Mouse (Mus musculus) CH12.LX (cell line): ENCODE results near the gene Cldn10. TPM values are rescaled to one million over a fixed set of nuclear protein-coding genes. Genes with fewer than 3 reads are reported as not detected.

Source experiments
- DNase-seq: peaks from one replicate; pipeline ENCODE4 v3.0.0-alpha.2; 2013; ENCODE audit errors: extremely low read depth
- H3K27ac ChIP-seq: 2 replicates; pipeline ENCODE4 v1.5.1; 2012; ENCODE audit warnings: low read depth, mild to moderate bottlenecking, control low read depth, moderate library complexity; ENCODE audit not compliant: insufficient read depth
- H3K27me3 ChIP-seq: replicated peaks from 2 replicates; pipeline ENCODE3; 2012; ENCODE audit warnings: inconsistent platforms
- H3K36me3 ChIP-seq, 2 experiments: replicated peaks in 1 of 2; 2 replicates each; pipeline versions ENCODE3 to v1.6.1; 2012; ENCODE audit warnings: inconsistent platforms in 1 of 2, low read length in 1 of 2, mild to moderate bottlenecking in 1 of 2, mixed read lengths in 1 of 2, moderate library complexity in 1 of 2; ENCODE audit not compliant: control insufficient read depth in 1 of 2, insufficient read depth in 1 of 2
- H3K4me1 ChIP-seq, 2 experiments: 2 replicates each; pipeline ENCODE4 v1.6.1; 2012; ENCODE audit warnings: inconsistent platforms in 1 of 2, moderate library complexity in 1 of 2; ENCODE audit not compliant: insufficient read depth in 2 of 2, control insufficient read depth in 1 of 2
- H3K4me2 ChIP-seq: 2 replicates; pipeline ENCODE4 v1.6.1; 2012; ENCODE audit warnings: low read depth, mild to moderate bottlenecking, control low read depth; ENCODE audit not compliant: poor library complexity, insufficient read depth, severe bottlenecking
- H3K4me3 ChIP-seq, 3 experiments: fragments of 150-350 bp in 1 of 3; sonication (generic) in 1 of 3; replicated peaks in 1 of 3; 2 replicates each; pipeline versions ENCODE3 to v1.5.1; 2011 to 2012; ENCODE audit warnings: low read depth in 2 of 3, low read length in 2 of 3, mild to moderate bottlenecking in 2 of 3, moderate library complexity in 2 of 3, control low read depth in 1 of 3, improper control_type of control experiment in 1 of 3, inconsistent platforms in 1 of 3, mixed read lengths in 1 of 3; ENCODE audit not compliant: poor library complexity in 1 of 3
- H3K79me2 ChIP-seq: replicated peaks from 2 replicates; pipeline ENCODE4 v1.6.1; 2012; ENCODE audit warnings: mild to moderate bottlenecking, moderate library complexity; ENCODE audit not compliant: control insufficient read depth, poor library complexity, insufficient read depth, severe bottlenecking; ENCODE audit errors: extremely low read depth
- H3K9ac ChIP-seq: 2 replicates; pipeline ENCODE4 v1.6.1; 2012; ENCODE audit warnings: low read depth, mild to moderate bottlenecking, control low read depth, moderate library complexity; ENCODE audit not compliant: insufficient read depth
- H3K9me3 ChIP-seq: replicated peaks from 2 replicates; pipeline ENCODE3; 2012; ENCODE audit warnings: low read length, inconsistent platforms, mixed read lengths
- BHLHE40 ChIP-seq: IDR thresholded peaks from 2 replicates; pipeline ENCODE4 v1.6.1; 2011; ENCODE audit warnings: mild to moderate bottlenecking, low read depth, low read length, improper control_type of control experiment
- CHD2 ChIP-seq: IDR thresholded peaks from 2 replicates; pipeline ENCODE4 v1.6.1; 2011; ENCODE audit warnings: low read length, improper control_type of control experiment
- CTCF ChIP-seq, 2 experiments: IDR thresholded peaks in 1 of 2; conservative IDR thresholded peaks in 1 of 2; 2 replicates each; pipeline ENCODE4 v1.5.1; 2011 to 2012; ENCODE audit warnings: low read depth in 2 of 2, low read length in 2 of 2, improper control_type of control experiment in 1 of 2, inconsistent platforms in 1 of 2, mild to moderate bottlenecking in 1 of 2, moderate library complexity in 1 of 2
- E2F4 ChIP-seq: IDR thresholded peaks from 2 replicates; pipeline ENCODE4 v1.6.1; 2011; ENCODE audit warnings: low read depth, low read length, improper control_type of control experiment; ENCODE audit not compliant: insufficient replicate concordance
- GABPA ChIP-seq: IDR thresholded peaks from 2 replicates; pipeline ENCODE4 v1.6.1; 2012; ENCODE audit warnings: low read depth, low read length, improper control_type of control experiment, inconsistent platforms; ENCODE audit not compliant: insufficient replicate concordance
- JUN ChIP-seq: IDR thresholded peaks from 2 replicates; pipeline ENCODE4 v1.6.1; 2011; ENCODE audit warnings: low read depth, mild to moderate bottlenecking, low read length, improper control_type of control experiment, moderate library complexity; ENCODE audit not compliant: insufficient read depth
- JUND ChIP-seq: conservative IDR thresholded peaks from 2 replicates; pipeline ENCODE4 v1.6.1; 2011; ENCODE audit warnings: low read depth, low read length, improper control_type of control experiment
- KAT2A ChIP-seq: IDR thresholded peaks from 2 replicates; pipeline ENCODE4 v1.6.1; 2012; ENCODE audit warnings: low read length, improper control_type of control experiment, inconsistent platforms; ENCODE audit not compliant: insufficient replicate concordance
- MAFK ChIP-seq: IDR thresholded peaks from 2 replicates; pipeline ENCODE4 v1.6.1; 2011; ENCODE audit warnings: low read length, improper control_type of control experiment; ENCODE audit not compliant: insufficient replicate concordance
- MAZ ChIP-seq: IDR thresholded peaks from 2 replicates; pipeline ENCODE4 v1.6.1; 2012; ENCODE audit warnings: low read depth, mild to moderate bottlenecking, inconsistent platforms, low read length, improper control_type of control experiment, moderate library complexity
- MYC ChIP-seq: IDR thresholded peaks from 2 replicates; pipeline ENCODE4 v1.6.1; 2011; ENCODE audit warnings: low read depth, mild to moderate bottlenecking, improper control_type of control experiment, low read length
- NRF1 ChIP-seq: IDR thresholded peaks from 2 replicates; pipeline ENCODE4 v1.6.1; 2014; ENCODE audit warnings: low read depth, mild to moderate bottlenecking, inconsistent platforms, low read length, improper control_type of control experiment, moderate library complexity
- POLR2A ChIP-seq: IDR thresholded peaks from 2 replicates; pipeline ENCODE4 v1.6.1; 2011; ENCODE audit warnings: low read depth, mild to moderate bottlenecking, improper control_type of control experiment, low read length
- POLR2AphosphoS2 ChIP-seq: IDR thresholded peaks from 2 replicates; pipeline ENCODE4 v1.6.1; 2011; ENCODE audit warnings: low read depth, low read length, improper control_type of control experiment
- RAD21 ChIP-seq: IDR thresholded peaks from 2 replicates; pipeline ENCODE4 v1.6.1; 2011; ENCODE audit warnings: low read depth, mild to moderate bottlenecking, low read length, improper control_type of control experiment, moderate library complexity
- RCOR1 ChIP-seq: conservative IDR thresholded peaks from 2 replicates; pipeline ENCODE4 v1.6.1; 2012; ENCODE audit warnings: low read depth, mild to moderate bottlenecking, inconsistent platforms, low read length, improper control_type of control experiment
- SMC3 ChIP-seq: IDR thresholded peaks from 2 replicates; pipeline ENCODE4 v1.6.1; 2011; ENCODE audit warnings: low read depth, low read length, improper control_type of control experiment
- UBTF ChIP-seq: IDR thresholded peaks from 2 replicates; pipeline ENCODE4 v1.6.1; 2012; ENCODE audit warnings: low read depth, mild to moderate bottlenecking, inconsistent platforms, low read length, improper control_type of control experiment, moderate library complexity
- USF1 ChIP-seq: IDR thresholded peaks from 2 replicates; pipeline ENCODE4 v1.6.1; 2014; ENCODE audit warnings: low read depth, mild to moderate bottlenecking, inconsistent platforms, low read length, improper control_type of control experiment
- USF2 ChIP-seq: conservative IDR thresholded peaks from 2 replicates; pipeline ENCODE4 v1.6.1; 2011; ENCODE audit warnings: low read depth, low read length, improper control_type of control experiment
- ZC3H11A ChIP-seq: IDR thresholded peaks from 2 replicates; pipeline ENCODE4 v1.6.1; 2012; ENCODE audit warnings: low read depth, mild to moderate bottlenecking, inconsistent platforms, low read length, improper control_type of control experiment
- dilution Hi-C: fragments of 300-500 bp; cut with MboI; formaldehyde crosslinking; loops from 2 replicates; pipeline ENCODE4 v1.14.3; 2020; ENCODE audit warnings: low sequenced_read_pairs; ENCODE audit not compliant: extremely low pct_unique_long_range_greater_than_20kb, extremely low pct_ligation_motif_present
- in situ Hi-C: fragments of 300-500 bp; cut with MboI; formaldehyde crosslinking; loops from 3 replicates; pipeline ENCODE4 v1.14.3; 2019; ENCODE audit warnings: low sequenced_read_pairs, low pct_ligation_motif_present, low pct_unique_long_range_greater_than_20kb, mixed read lengths
- polyA plus RNA-seq: library from polyadenylated mRNA; unstranded; fragments of >175 nt; gene quantifications from 2 replicates; pipeline ENCODE4 v1.2.1, GENCODE M21; 2012; ENCODE audit warnings: low read depth; ENCODE audit not compliant: insufficient read length
- total RNA-seq, 2 experiments: library from RNA; depleted of rRNA; stranded (reverse); fragments of 300-350 nt in 1 of 2; fragments of >200 nt in 1 of 2; gene quantifications; 2 replicates each; pipeline ENCODE4 v1.2.3; 2012 to 2014

The Cldn10 gene
- total and polyA plus RNA-seq, 3 experiments = not detected

- in situ Hi-C loops = no loop called here
Observed at GRCm38 (mm10) chr14:118790217-118790616, 2.5 kb downstream of the Cldn10 start.

GRCm38 (mm10) chr14:118792957-118793356, 5.2 kb downstream of the Cldn10 start:
- TF ChIP-seq POLR2A (no peak), CHD2 (no peak), JUN (no peak), NRF1 (no peak), SMC3 (no peak), POLR2AphosphoS2 (no peak), USF2 (no peak), RAD21 (no peak), RCOR1 (no peak), E2F4 (no peak), GABPA (no peak), BHLHE40 (no peak), CTCF (conservative IDR thresholded peaks at IDR 0.05 in 1 of 2, IDR thresholded peaks at IDR 0.05 in 1 of 2; ENCODE audit: low read depth in 2 of 2, low read length in 2 of 2) (no peak), MYC (no peak), USF1 (no peak), KAT2A (no peak)
- no peak for DNase-seq
- no peak overlapping the region for H3K27ac ChIP-seq
- no peaks in the 10 kb centered on the region for H3K36me3 ChIP-seq
- no peak overlapping the region for H3K4me3 ChIP-seq
- H3K9ac ChIP-seq = no peak overlapping the region
- H3K9me3 ChIP-seq = no peaks in the 10 kb centered on the region
- H3K4me1 ChIP-seq = peaks cover 0 to 6% of the 10 kb centered on the region in 2 experiments; a peak in 1 of 4 replicates
- dilution Hi-C loops = no loop called here
- H3K79me2 ChIP-seq = no peaks in the 10 kb centered on the region
- no peak overlapping the region for H3K4me2 ChIP-seq
- H3K27me3 ChIP-seq = no peaks in the 10 kb centered on the region
- in situ Hi-C loops = no loop called here

More at GRCm38 (mm10) chr14:118790217-118790616, 2.5 kb downstream of the Cldn10 start:
- Histone ChIP-seq H3K36me3 (no peaks in the 10 kb centered on the region), H3K4me2 (no peak overlapping the region), H3K9me3 (no peaks in the 10 kb centered on the region), H3K79me2 (no peaks in the 10 kb centered on the region), H3K4me1 (peaks cover 0 to 6% of the 10 kb centered on the region in 2 experiments; a peak in 1 of 4 replicates), H3K27me3 (no peaks in the 10 kb centered on the region), H3K27ac (no peak overlapping the region), H3K4me3 (no peak overlapping the region), H3K9ac (no peak overlapping the region)
- TF ChIP-seq UBTF = no peak
- no peak for TF ChIP-seq ZC3H11A
- no peak for TF ChIP-seq JUND
- no peak for TF ChIP-seq RCOR1
- no peak for TF ChIP-seq E2F4
- no peak for TF ChIP-seq MAFK
- no peak for TF ChIP-seq MAZ
- dilution Hi-C loops = no loop called here
- DNase-seq = no peak
